Mouse (Mus musculus): ENCODE data around the gene Ece1.
"Not testable (repeated sequence)": the region's sequence is repeated elsewhere in the genome, so short reads cannot be mapped to it uniquely, and the experiment has no call there.

Ece1 gene

GRCm38 (mm10) chr4:137943540-137943939 is 81.5 kb downstream of the Ece1 start:
- no peak for DNase-seq

GRCm38 (mm10) chr4:137945376-137945775 is 83.3 kb downstream of the Ece1 start:
- no peak for DNase-seq

- no peak for DNase-seq
Observed at GRCm38 (mm10) chr4:137946419-137946818, 84.4 kb downstream of the Ece1 start.

GRCm38 (mm10) chr4:137952840-137953239 is 90.8 kb downstream of the Ece1 start:
- peak; percentile 90 to 96 for DNase-seq

- DNase-seq, result no peak
Observed at GRCm38 (mm10) chr4:137954184-137954583, 92.1 kb downstream of the Ece1 start.

GRCm38 (mm10) chr4:137954926-137955396 is 92.9 kb downstream of the Ece1 start:
- no peak for DNase-seq

- DNase-seq, result no peak
Observed at GRCm38 (mm10) chr4:137956260-137956659, 94.2 kb downstream of the Ece1 start.

GRCm38 (mm10) chr4:137959889-137960665 is 98.0 kb downstream of the Ece1 start:
- DNase-seq, result no peak

GRCm38 (mm10) chr4:137960757-137961156 is 98.7 kb downstream of the Ece1 start:
- no peak for DNase-seq

GRCm38 (mm10) chr4:137962643-137963350 is 100.8 kb downstream of the Ece1 start:
- DNase-seq, result peak; percentile 45 to 52

GRCm38 (mm10) chr4:137963431-137963830 is 101.4 kb downstream of the Ece1 start:
- DNase-seq, result no peak

- DNase-seq, result peak; percentile 90 to 96
Observed at GRCm38 (mm10) chr4:137963881-137964584, 102.0 kb downstream of the Ece1 start.

- DNase-seq, result no peak
Observed at GRCm38 (mm10) chr4:137964585-137964930, 102.5 kb downstream of the Ece1 start.

- DNase-seq, result peak; percentile 81 to 86
Observed at GRCm38 (mm10) chr4:137968203-137968602, 106.2 kb downstream of the Ece1 start.

- not testable (repeated sequence) for DNase-seq
Observed at GRCm38 (mm10) chr4:137970623-137971199, 108.7 kb downstream of the Ece1 start.

- DNase-seq, result not testable (repeated sequence)
Observed at GRCm38 (mm10) chr4:137974856-137975432, 112.9 kb downstream of the Ece1 start.

- DNase-seq, result not testable (repeated sequence)
Observed at GRCm38 (mm10) chr4:137979066-137979644, 117.1 kb downstream of the Ece1 start.

- DNase-seq, result no peak
Observed at GRCm38 (mm10) chr4:137982869-137983268, 120.8 kb downstream of the Ece1 start.

- peak in 1 of 2 experiments; percentile 60 for DNase-seq
Observed at GRCm38 (mm10) chr4:137984212-137984611, 122.2 kb downstream of the Ece1 start.

- no peak for DNase-seq
Observed at GRCm38 (mm10) chr4:137984746-137985145, 122.7 kb downstream of the Ece1 start.

- DNase-seq, result no peak
Observed at GRCm38 (mm10) chr4:137989426-137989825, 127.4 kb downstream of the Ece1 start.

- peak in 1 of 2 experiments; percentile 28 for DNase-seq
Observed at GRCm38 (mm10) chr4:137990433-137990832, 128.4 kb downstream of the Ece1 start.
